Mouse (Mus musculus) cerebellum, adult 2 months (tissue): ENCODE measurements around the gene Cdsn.

Experiments
- CTCF ChIP-seq: fragments of 200-500 bp; IDR thresholded peaks from 2 replicates; pipeline ENCODE4 v1.5.1; 2011; ENCODE audit warnings: low read depth, mild to moderate bottlenecking, control low read depth, low read length, moderate library complexity, borderline replicate concordance; ENCODE audit not compliant: insufficient read depth
- POLR2A ChIP-seq: fragments of 200-500 bp; IDR thresholded peaks from 2 replicates; pipeline ENCODE4 v1.6.1; 2011; ENCODE audit warnings: low read length, control low read depth, borderline replicate concordance; ENCODE audit not compliant: insufficient read depth

GRCm38 (mm10) chr17:35592131-35592530 lies 40.2 kb downstream of the Cdsn start:
- TF ChIP-seq POLR2A: no peak
- no peak for TF ChIP-seq CTCF
